Mouse (Mus musculus): Measurements from ENCODE around the gene Rbfox3. TPM values are rescaled to one million over a fixed set of nuclear protein-coding genes. Genes with fewer than 3 reads are reported as not detected.

Rbfox3 gene
- polyA plus RNA-seq, 1 experiment from 2014 or later: 0.79 TPM

DNA sequence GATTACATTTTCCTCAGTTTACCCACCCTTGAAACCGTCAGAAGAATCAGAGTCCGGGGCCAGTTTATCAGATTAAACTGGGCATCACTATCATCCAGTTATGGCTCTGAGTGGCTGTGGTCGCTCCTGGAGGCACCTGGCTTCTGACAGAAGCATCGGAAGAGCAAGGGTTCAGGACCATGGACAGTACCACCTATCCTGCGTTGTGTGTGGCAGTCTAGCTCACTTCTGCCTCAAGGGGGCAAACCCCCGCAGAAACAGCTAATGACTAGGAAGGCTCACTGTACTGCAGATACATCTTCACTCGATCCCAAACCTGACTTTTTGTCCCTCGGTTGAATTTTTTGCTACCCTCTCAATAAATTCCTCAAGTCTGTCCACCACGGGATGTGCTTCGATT is 252.1 kb downstream of the Rbfox3 start:
- H3K4me3 ChIP-seq (replicated peaks): no peak overlapping the region
- H3K9ac ChIP-seq: no peak overlapping the region
- 13% methylated on average over 10 of the region's 10 CpGs for WGBS
- peaks cover 14% of the 10 kb centered on the region for H3K27me3 ChIP-seq
- no peaks in the 10 kb centered on the region for H3K4me1 ChIP-seq
- H3K36me3 ChIP-seq: no peaks in the 10 kb centered on the region
- no peak overlapping the region for H3K27ac ChIP-seq
- H3K9me3 ChIP-seq (replicated peaks): no peaks in the 10 kb centered on the region
- no peak overlapping the region for H3K4me2 ChIP-seq
- ATAC-seq (replicated peaks; ENCODE audit: low FRiP score): no peak

DNA sequence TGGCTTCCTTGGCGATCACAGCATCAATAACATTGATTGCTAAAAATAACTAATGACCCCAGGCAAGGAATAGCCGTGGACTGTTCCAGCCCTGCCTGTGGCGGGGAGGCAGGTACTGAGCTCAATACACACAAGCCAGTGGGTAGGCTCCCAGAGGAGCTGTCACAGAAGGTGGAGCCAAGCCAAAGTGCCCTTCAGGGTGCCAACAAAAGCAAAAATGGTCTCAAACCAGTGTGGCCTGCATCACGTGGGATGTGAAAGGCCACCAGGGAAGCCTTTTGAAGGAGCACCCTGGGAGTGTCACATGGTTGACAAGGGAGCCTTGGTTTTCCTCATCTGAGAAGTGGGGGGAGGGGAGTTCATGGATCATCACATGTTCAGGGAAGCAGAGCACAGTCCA is 255.6 kb downstream of the Rbfox3 start:
- Histone ChIP-seq H3K27me3 (peaks cover 20% of the 10 kb centered on the region), H3K27ac (no peak overlapping the region), H3K4me2 (no peak overlapping the region), H3K4me3 (replicated peaks) (no peak overlapping the region), H3K36me3 (no peaks in the 10 kb centered on the region), H3K9me3 (replicated peaks) (no peaks in the 10 kb centered on the region), H3K4me1 (no peaks in the 10 kb centered on the region), H3K9ac (no peak overlapping the region)
- 62% methylated on average over 4 of the region's 4 CpGs for WGBS
- ATAC-seq (replicated peaks; ENCODE audit: low FRiP score): no peak

DNA sequence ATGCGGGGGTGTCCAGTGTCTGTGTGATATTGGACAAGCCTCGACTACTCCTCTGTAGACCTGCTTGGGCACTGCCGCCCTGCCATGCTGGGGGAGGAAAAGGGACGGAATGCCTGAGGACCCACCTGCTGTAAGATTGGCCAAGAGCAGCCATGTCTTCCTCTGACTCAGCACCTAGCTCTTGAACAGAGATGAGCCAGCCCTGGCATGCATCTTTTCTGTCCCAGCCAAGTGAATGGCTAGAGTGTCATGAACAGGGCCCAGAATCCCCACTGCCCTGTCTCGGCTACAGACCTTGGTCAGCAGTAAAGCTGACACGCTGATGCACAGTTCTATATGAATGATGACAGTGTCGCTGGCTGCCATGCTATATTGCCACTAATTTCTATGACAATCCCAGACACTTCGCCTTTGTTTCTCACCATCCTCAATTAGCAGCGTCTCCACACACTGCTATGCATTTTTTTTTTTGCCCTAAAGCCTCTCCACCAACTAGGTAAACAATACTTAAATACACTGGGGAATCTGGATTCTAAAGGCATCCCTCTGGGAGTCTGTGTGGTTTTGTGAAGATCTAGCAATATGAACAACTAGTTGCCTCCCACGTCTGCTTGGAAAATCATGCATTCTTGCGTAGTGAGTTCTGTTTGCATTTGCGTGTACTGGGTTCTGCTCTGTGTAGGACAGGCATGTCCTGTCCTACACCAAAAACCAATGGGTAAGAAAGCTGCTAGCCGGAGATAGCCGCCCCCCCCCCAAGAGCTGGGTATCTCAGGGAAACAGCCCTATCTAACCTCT is 257.7 kb downstream of the Rbfox3 start:
- no peak for ATAC-seq (replicated peaks; ENCODE audit: low FRiP score)
- H3K27me3 ChIP-seq: peaks cover 8% of the 10 kb centered on the region; the same call in 1 of the 2 replicates
- 89% methylated on average over 14 of the region's 14 CpGs for WGBS
- no peak overlapping the region for H3K4me3 ChIP-seq (replicated peaks)
- no peaks in the 10 kb centered on the region for H3K36me3 ChIP-seq
- no peak overlapping the region for H3K4me2 ChIP-seq
- H3K27ac ChIP-seq: no peak overlapping the region
- no peak overlapping the region for H3K9ac ChIP-seq
- H3K9me3 ChIP-seq (replicated peaks): no peaks in the 10 kb centered on the region
- H3K4me1 ChIP-seq: no peaks in the 10 kb centered on the region

DNA sequence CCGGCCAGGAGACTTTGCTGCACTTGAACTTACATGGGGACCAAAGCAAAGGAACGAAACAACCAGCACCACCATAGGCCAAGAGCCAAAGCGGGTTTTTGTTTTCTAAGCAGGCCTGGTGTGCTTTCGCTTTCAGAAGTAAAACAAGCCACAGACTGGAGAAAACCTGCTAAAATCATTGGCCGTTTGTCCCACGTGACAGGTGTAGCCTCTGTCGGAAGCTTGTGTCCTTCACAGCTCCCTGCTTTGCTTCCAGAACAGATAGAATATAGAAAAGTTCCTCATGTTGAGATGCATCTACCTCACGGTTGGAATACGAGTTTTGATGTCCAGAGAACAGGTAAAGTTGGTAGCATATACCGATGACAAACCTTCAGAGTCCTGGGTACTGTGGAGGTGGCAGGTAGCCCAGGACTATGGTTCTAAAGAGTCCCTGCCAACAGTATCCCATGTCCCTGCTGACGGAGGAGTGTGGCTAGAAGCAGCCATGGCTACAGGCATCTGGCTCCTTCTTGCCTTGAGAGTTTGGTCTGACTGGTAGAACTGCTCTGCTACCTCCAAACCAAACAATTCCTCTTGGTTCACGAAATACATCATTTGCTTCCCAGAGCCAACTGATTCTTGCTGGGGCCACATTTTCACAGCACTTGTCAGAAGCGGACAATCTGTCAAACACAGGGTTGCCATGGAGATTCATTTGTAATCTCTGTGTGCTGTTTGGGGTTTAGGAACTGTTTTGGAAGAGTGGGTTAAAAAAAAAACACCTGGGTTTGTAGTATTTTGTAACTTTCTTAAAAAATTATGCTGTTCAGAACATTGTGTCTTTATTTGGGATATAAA is 258.8 kb downstream of the Rbfox3 start:
- Histone ChIP-seq H3K27ac (no peak overlapping the region), H3K9me3 (replicated peaks) (no peaks in the 10 kb centered on the region), H3K36me3 (no peaks in the 10 kb centered on the region), H3K4me1 (no peaks in the 10 kb centered on the region), H3K4me2 (no peak overlapping the region), H3K4me3 (replicated peaks) (no peak overlapping the region), H3K27me3 (peaks cover 8% of the 10 kb centered on the region; the same call in 1 of the 2 replicates), H3K9ac (no peak overlapping the region)
- 82% methylated on average over 13 of the region's 13 CpGs for WGBS
- no peak for ATAC-seq (replicated peaks; ENCODE audit: low FRiP score)

DNA sequence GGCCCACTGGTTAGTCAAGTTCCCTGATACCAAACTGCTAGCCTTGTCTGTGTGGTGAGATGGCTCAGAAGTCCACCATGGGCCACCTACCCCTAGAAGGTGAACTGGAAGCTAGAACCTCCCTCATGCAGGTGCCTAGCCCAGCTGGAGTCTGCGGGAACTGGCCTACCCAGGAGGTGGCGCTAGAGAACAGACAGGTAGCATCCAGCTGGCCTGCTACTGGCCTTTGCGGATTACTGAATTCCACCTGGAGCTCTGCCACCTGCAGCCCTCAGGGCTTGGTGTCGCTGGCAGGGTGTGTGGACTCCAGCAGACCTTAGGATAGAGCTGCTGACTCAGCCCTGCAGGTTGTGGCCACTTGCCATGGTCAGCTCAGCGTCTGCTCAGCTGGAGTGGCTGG is 263.0 kb downstream of the Rbfox3 start:
- ATAC-seq (replicated peaks; ENCODE audit: low FRiP score): no peak
- 19% methylated on average over 5 of the region's 5 CpGs for WGBS
- Histone ChIP-seq H3K4me1 (no peaks in the 10 kb centered on the region), H3K4me3 (replicated peaks) (no peak overlapping the region), H3K27me3 (peaks cover 5% of the 10 kb centered on the region; the same call in 1 of the 2 replicates), H3K9me3 (replicated peaks) (no peaks in the 10 kb centered on the region), H3K4me2 (no peak overlapping the region), H3K27ac (no peak overlapping the region), H3K36me3 (no peaks in the 10 kb centered on the region), H3K9ac (no peak overlapping the region)

DNA sequence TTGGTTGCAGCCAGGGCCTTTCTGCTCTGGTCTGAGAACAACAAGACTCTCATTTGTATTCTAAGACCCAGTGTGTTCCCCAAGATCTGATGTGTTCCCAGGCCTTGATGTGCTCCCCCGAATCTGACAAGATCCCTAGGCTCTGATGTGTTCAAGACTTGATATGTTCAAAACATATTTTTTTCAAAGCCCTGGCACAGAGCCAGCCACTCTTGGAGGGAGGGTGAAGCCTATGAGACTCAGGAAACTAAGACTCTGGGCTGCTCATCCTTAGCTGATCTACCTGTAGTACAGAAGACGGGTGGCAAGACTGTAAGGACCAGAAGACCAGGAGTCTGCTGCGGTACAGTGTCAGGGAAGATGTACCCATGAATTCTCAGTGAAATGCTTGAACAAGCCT is 264.5 kb downstream of the Rbfox3 start:
- H3K4me3 ChIP-seq (replicated peaks): no peak overlapping the region
- no peaks in the 10 kb centered on the region for H3K9me3 ChIP-seq (replicated peaks)
- H3K9ac ChIP-seq: no peak overlapping the region
- no peak for ATAC-seq (replicated peaks; ENCODE audit: low FRiP score)
- H3K4me1 ChIP-seq: no peaks in the 10 kb centered on the region
- peaks cover 1% of the 10 kb centered on the region; the same call in 1 of the 2 replicates for H3K27me3 ChIP-seq
- 91% methylated on average over 3 of the region's 3 CpGs for WGBS
- no peak overlapping the region for H3K27ac ChIP-seq
- H3K36me3 ChIP-seq: no peaks in the 10 kb centered on the region
- H3K4me2 ChIP-seq: no peak overlapping the region

DNA sequence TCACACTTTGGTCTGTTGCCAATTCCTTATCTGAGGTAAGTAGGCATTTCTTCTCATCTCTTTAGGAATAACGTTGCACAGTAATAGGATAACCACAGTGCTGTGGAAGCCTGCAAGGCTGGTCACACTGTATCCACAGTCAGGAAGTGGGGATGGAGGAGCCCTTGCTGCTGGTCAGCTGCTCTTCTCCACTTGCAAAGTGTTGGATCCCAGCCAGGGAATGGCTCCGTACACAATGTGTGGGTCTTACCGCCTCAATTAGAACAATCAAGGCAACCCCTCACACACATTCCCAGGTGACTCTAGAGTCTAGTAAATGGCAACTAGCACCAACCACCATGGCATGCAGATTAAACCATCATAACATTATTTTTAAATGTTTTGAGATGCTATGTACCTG is 266.2 kb downstream of the Rbfox3 start:
- Histone ChIP-seq H3K4me1 (no peaks in the 10 kb centered on the region), H3K4me3 (replicated peaks) (no peak overlapping the region), H3K27me3 (no peaks in the 10 kb centered on the region), H3K36me3 (no peaks in the 10 kb centered on the region), H3K9ac (no peak overlapping the region), H3K9me3 (replicated peaks) (no peaks in the 10 kb centered on the region), H3K4me2 (no peak overlapping the region), H3K27ac (no peak overlapping the region)
- no peak for ATAC-seq (replicated peaks; ENCODE audit: low FRiP score)
- WGBS: 82% methylated on average over 3 of the region's 3 CpGs

DNA sequence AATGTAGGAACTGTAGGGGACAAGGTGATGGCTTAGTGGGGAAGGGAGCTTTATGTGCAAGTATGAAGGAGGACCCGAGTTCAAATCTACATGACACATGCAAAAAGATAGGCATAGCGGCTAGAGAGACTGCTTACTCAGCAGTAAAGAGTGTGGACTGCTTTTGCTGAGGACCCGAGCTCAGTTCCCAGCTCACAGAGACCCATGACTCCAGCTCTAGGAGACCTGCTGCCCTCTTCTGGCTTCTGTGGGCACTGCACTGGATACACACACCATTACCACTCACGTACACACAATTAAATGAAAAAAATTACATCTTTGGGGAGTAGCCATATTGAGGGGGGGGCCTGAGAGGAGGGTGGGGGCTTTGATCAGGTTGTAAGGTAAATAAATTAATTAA is 270.7 kb downstream of the Rbfox3 start:
- Histone ChIP-seq H3K27ac (no peak overlapping the region), H3K4me1 (no peaks in the 10 kb centered on the region), H3K4me3 (replicated peaks) (no peak overlapping the region), H3K9ac (no peak overlapping the region), H3K36me3 (no peaks in the 10 kb centered on the region), H3K9me3 (replicated peaks) (no peaks in the 10 kb centered on the region), H3K4me2 (no peak overlapping the region), H3K27me3 (no peaks in the 10 kb centered on the region)
- 87% methylated on average over 4 of the region's 4 CpGs for WGBS
- no peak for ATAC-seq (replicated peaks; ENCODE audit: low FRiP score)

DNA sequence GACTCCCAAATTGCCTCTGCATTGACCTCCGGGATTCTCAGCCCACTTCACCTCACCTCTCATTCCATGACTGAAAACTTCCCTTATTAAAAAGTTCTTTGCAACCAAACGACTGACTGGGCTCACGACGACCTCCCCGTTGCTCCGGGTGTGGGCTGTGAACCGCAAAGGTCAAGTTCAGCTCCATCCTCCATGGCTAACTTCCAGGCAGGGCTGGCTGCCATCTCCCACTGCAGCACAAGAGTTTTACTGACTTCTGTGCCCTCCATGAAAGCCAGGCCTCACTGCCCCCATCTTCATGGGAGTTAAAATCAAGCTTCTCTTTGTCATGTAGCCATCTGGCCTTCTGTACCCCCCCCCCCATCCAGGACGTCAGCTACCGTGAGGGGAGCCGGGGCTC is 273.7 kb downstream of the Rbfox3 start:
- no peaks in the 10 kb centered on the region; the same call in 1 of the 2 replicates for H3K27me3 ChIP-seq
- ATAC-seq (replicated peaks; ENCODE audit: low FRiP score): no peak
- H3K4me3 ChIP-seq (replicated peaks): no peak overlapping the region
- WGBS: 54% methylated on average over 10 of the region's 10 CpGs
- no peaks in the 10 kb centered on the region for H3K4me1 ChIP-seq
- H3K9me3 ChIP-seq (replicated peaks): no peaks in the 10 kb centered on the region
- no peak overlapping the region for H3K4me2 ChIP-seq
- H3K36me3 ChIP-seq: no peaks in the 10 kb centered on the region
- H3K9ac ChIP-seq: no peak overlapping the region
- H3K27ac ChIP-seq: no peak overlapping the region

DNA sequence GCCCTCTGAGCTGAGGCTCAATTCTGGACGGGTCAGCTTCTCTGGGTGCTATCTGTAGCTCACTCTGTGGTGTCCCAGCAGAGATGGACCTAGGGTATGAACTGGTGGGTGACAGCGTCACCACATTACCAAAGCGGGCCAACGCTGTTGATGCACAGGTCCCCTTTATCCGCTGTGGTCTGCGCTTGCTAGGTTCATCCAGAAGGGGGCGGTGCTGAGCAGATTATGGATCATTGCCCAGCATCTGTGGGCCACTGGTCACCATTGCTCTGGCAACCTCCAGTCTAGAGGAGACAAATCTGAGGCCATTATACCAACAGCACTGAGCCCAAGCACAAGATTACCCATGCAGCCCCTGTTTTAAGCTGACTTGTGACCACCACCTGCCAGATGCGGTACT is 276.8 kb downstream of the Rbfox3 start:
- no peak for ATAC-seq (replicated peaks; ENCODE audit: low FRiP score)
- Histone ChIP-seq H3K27me3 (no peaks in the 10 kb centered on the region; the same call in 1 of the 2 replicates), H3K9me3 (replicated peaks) (no peaks in the 10 kb centered on the region), H3K9ac (no peak overlapping the region), H3K4me2 (no peak overlapping the region), H3K4me3 (replicated peaks) (no peak overlapping the region), H3K36me3 (no peaks in the 10 kb centered on the region), H3K27ac (no peak overlapping the region), H3K4me1 (no peaks in the 10 kb centered on the region)
- WGBS: 54% methylated on average over 8 of the region's 8 CpGs

DNA sequence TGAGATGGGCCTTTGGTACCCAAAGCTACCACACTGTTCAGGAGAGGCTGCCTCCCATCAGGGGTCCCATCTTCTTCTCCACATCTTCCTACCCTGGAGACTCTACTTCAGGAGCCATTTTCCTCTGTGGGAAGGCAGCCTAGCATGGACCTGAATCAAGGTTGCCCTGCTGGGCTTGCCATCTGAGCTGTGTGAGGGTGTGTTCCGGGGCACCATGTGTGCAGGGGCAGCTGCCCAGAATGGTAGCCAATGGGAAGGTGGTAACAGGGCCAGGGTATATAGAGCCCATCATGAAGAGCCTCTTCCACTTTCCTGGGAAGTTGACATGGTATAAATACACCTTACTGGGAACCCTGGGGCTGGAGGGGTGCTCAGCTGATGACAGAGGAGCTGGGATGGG is 281.7 kb downstream of the Rbfox3 start:
- Histone ChIP-seq H3K27ac (no peak overlapping the region), H3K27me3 (no peaks in the 10 kb centered on the region; the same call in 1 of the 2 replicates), H3K4me1 (no peaks in the 10 kb centered on the region), H3K9me3 (replicated peaks) (no peaks in the 10 kb centered on the region), H3K36me3 (no peaks in the 10 kb centered on the region), H3K4me3 (replicated peaks) (no peak overlapping the region), H3K4me2 (no peak overlapping the region), H3K9ac (no peak overlapping the region)
- no peak for ATAC-seq (replicated peaks; ENCODE audit: low FRiP score)
- 88% methylated on average over 1 of the region's 1 CpGs for WGBS

DNA sequence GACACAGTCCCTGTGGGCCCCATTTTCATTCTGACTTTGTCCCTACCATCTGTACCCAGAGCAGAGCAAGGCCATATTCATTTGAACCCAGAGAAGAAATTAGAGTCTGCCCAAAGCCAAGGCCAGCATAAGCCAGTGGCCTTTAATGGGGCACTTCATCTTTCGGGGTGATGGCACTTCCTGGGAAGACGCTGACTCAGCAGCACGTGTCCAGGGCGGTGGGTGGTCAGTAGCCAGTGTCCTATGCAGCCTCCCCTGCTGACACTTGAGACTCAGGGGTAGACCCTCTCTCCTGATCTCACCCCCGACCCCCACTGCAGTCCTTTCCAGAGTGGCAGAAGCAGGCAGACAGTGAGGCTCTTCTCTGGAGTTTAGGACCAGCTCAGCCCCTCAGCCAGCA is 283.9 kb downstream of the Rbfox3 start:
- WGBS: 43% methylated on average over 5 of the region's 5 CpGs
- H3K4me3 ChIP-seq (replicated peaks): no peak overlapping the region

More for the DNA sequence above, 283.9 kb downstream of the Rbfox3 start:
- H3K4me2 ChIP-seq: no peak overlapping the region
- H3K9me3 ChIP-seq (replicated peaks): no peaks in the 10 kb centered on the region
- H3K27me3 ChIP-seq: no peaks in the 10 kb centered on the region
- H3K27ac ChIP-seq: no peak overlapping the region
- ATAC-seq (replicated peaks; ENCODE audit: low FRiP score): no peak
- no peak overlapping the region for H3K9ac ChIP-seq
- H3K36me3 ChIP-seq: no peaks in the 10 kb centered on the region
- no peaks in the 10 kb centered on the region for H3K4me1 ChIP-seq

Measured in kidney, embryonic 15.5 days (tissue).